Mouse (Mus musculus) forebrain, embryonic 11.5 days (tissue): ENCODE measurements around the gene Setd3. TPM values are rescaled to one million over a fixed set of nuclear protein-coding genes. Genes with fewer than 3 reads are reported as not detected.

Source experiments
- ATAC-seq: fragments of 200-750 bp; cut with Nextera tagmentation; replicated peaks from 2 replicates; pipeline ENCODE4 v1.8.0; 2017; ENCODE audit warnings: moderate TSS enrichment; ENCODE audit not compliant: low FRiP score
- DNase-seq: peaks from one replicate; pipeline ENCODE4 v3.0.0-alpha.2; 2017; ENCODE audit warnings: low spot score
- H3K27ac ChIP-seq: fragments of 300-500 bp; sonication (generic); 2 replicates; pipeline ENCODE4 v1.5.1; 2014; ENCODE audit warnings: low read depth, low read length
- H3K27me3 ChIP-seq: fragments of 300-500 bp; sonication (generic); 2 replicates; pipeline ENCODE4 v1.6.1; 2014; ENCODE audit warnings: mild to moderate bottlenecking, low read length, mixed read lengths; ENCODE audit not compliant: control insufficient read depth, insufficient read depth
- H3K36me3 ChIP-seq: fragments of 300-500 bp; sonication (generic); 2 replicates; pipeline ENCODE4 v1.6.1; 2014; ENCODE audit warnings: mild to moderate bottlenecking, low read length, moderate library complexity, mixed read lengths; ENCODE audit not compliant: control insufficient read depth, insufficient read depth
- H3K4me1 ChIP-seq: fragments of 300-500 bp; sonication (generic); replicated peaks from 2 replicates; pipeline ENCODE4 v1.6.1; 2014; ENCODE audit warnings: low read length, mixed read lengths; ENCODE audit not compliant: control insufficient read depth, insufficient read depth
- H3K4me2 ChIP-seq: fragments of 300-500 bp; sonication (generic); 2 replicates; pipeline ENCODE4 v1.6.1; 2014; ENCODE audit warnings: low read depth, mild to moderate bottlenecking, low read length, moderate library complexity, mixed read lengths; ENCODE audit not compliant: severe bottlenecking
- H3K4me3 ChIP-seq: fragments of 300-500 bp; sonication (generic); 2 replicates; pipeline ENCODE4 v1.5.1; 2014; ENCODE audit warnings: low read depth, low read length
- H3K9ac ChIP-seq: fragments of 300-500 bp; sonication (generic); 2 replicates; pipeline ENCODE4 v1.6.1; 2014; ENCODE audit warnings: low read length
- H3K9me3 ChIP-seq: fragments of 300-500 bp; sonication (generic); 2 replicates; pipeline ENCODE4 v1.6.1; 2016; ENCODE audit warnings: low read length, mixed read lengths; ENCODE audit not compliant: control insufficient read depth
- WGBS: fragments of 180-500 bp; shearing (Covaris S2); extraction: QIAGEN DNeasy Blood & Tissue Kit; methylation state at CpG from one replicate; pipeline ENCODE4 v1.1.7; 2014; 5-methylcytosine and 5-hydroxymethylcytosine counted together
- polyA plus RNA-seq: library from polyadenylated mRNA; unstranded; fragments of >200 nt; fragmentation: Nextera tagmentation; extraction: Ambion mirVana; gene quantifications from 2 replicates; pipeline ENCODE4 v1.2.1, GENCODE M21; 2014

Setd3 gene
- polyA plus RNA-seq, 1 experiment from 2014 or later, result 85.9 TPM

GRCm38 (mm10) chr12:108067811-108068375, 111.2 kb downstream of the Setd3 start:
- no peak for DNase-seq

GRCm38 (mm10) chr12:108067231-108067630, 111.9 kb downstream of the Setd3 start:
- Histone ChIP-seq H3K36me3 (no peaks in the 10 kb centered on the region), H3K4me2 (no peak overlapping the region), H3K4me3 (no peak overlapping the region), H3K4me1 (0 out of 2 replicates have a peak, but pooled peaks cover 1% of the 10 kb centered on the region), H3K27ac (no peak overlapping the region), H3K9ac (no peak overlapping the region), H3K9me3 (no peaks in the 10 kb centered on the region), H3K27me3 (no peaks in the 10 kb centered on the region)
- no peak for DNase-seq
- WGBS, result 88% methylated on average over 3 of the region's 3 CpGs
- ATAC-seq, result no peak

More at GRCm38 (mm10) chr12:108067811-108068375, 111.2 kb downstream of the Setd3 start:
- H3K36me3 ChIP-seq, result no peaks in the 10 kb centered on the region
- H3K4me2 ChIP-seq, result no peak overlapping the region
- H3K9ac ChIP-seq, result no peak overlapping the region
- ATAC-seq, result no peak
- H3K27ac ChIP-seq, result no peak overlapping the region
- no peak overlapping the region for H3K4me3 ChIP-seq
- 82% methylated on average over 13 of the region's 13 CpGs for WGBS
- 0 out of 2 replicates have a peak, but pooled peaks cover 1% of the 10 kb centered on the region for H3K4me1 ChIP-seq
- no peaks in the 10 kb centered on the region for H3K9me3 ChIP-seq
- H3K27me3 ChIP-seq, result no peaks in the 10 kb centered on the region

- Histone ChIP-seq H3K36me3 (no peaks in the 10 kb centered on the region), H3K9me3 (no peaks in the 10 kb centered on the region), H3K27me3 (no peaks in the 10 kb centered on the region), H3K4me1 (no peaks in the 10 kb centered on the region), H3K9ac (no peak overlapping the region), H3K4me3 (no peak overlapping the region), H3K27ac (no peak overlapping the region), H3K4me2 (no peak overlapping the region)
- no peak for ATAC-seq
- no peak for DNase-seq
- WGBS, result 59% methylated on average over 9 of the region's 9 CpGs
Observed at GRCm38 (mm10) chr12:108064396-108064998, 114.6 kb downstream of the Setd3 start.

GRCm38 (mm10) chr12:108063986-108064385, 115.1 kb downstream of the Setd3 start:
- Histone ChIP-seq H3K36me3 (no peaks in the 10 kb centered on the region), H3K9me3 (no peaks in the 10 kb centered on the region), H3K9ac (no peak overlapping the region), H3K27me3 (no peaks in the 10 kb centered on the region), H3K4me1 (no peaks in the 10 kb centered on the region), H3K4me2 (no peak overlapping the region), H3K4me3 (no peak overlapping the region), H3K27ac (no peak overlapping the region)
- 17% methylated on average over 6 of the region's 6 CpGs for WGBS
- no peak for DNase-seq
- no peak for ATAC-seq

- no peaks in the 10 kb centered on the region for H3K4me1 ChIP-seq
- H3K9me3 ChIP-seq, result no peaks in the 10 kb centered on the region
- H3K4me3 ChIP-seq, result no peak overlapping the region
- DNase-seq (no peak), ATAC-seq (no peak)
- H3K36me3 ChIP-seq, result no peaks in the 10 kb centered on the region
- 75% methylated on average over 5 of the region's 5 CpGs for WGBS
- no peak overlapping the region for H3K4me2 ChIP-seq
- no peak overlapping the region for H3K9ac ChIP-seq
- H3K27ac ChIP-seq, result no peak overlapping the region
- no peaks in the 10 kb centered on the region for H3K27me3 ChIP-seq
Observed at GRCm38 (mm10) chr12:108062137-108062536, 117.0 kb downstream of the Setd3 start.

- no peak overlapping the region for H3K27ac ChIP-seq
- DNase-seq, result no peak
- ATAC-seq, result no peak
Observed at GRCm38 (mm10) chr12:108061661-108062060, 117.5 kb downstream of the Setd3 start.

More at GRCm38 (mm10) chr12:108061661-108062060, 117.5 kb downstream of the Setd3 start:
- Histone ChIP-seq H3K36me3 (no peaks in the 10 kb centered on the region), H3K4me2 (no peak overlapping the region), H3K9ac (no peak overlapping the region), H3K4me3 (no peak overlapping the region), H3K27me3 (no peaks in the 10 kb centered on the region), H3K4me1 (no peaks in the 10 kb centered on the region), H3K9me3 (no peaks in the 10 kb centered on the region)
- 86% methylated on average over 7 of the region's 7 CpGs for WGBS

Other genes with a start within 250 kb of the Setd3 start
- 19.4 and 24.2 TPM in 2 replicates for gene Bcl11b, start 175.7 kb downstream of the Setd3 start, polyA plus RNA-seq
- 5.0 and 6.2 TPM in 2 replicates for gene Ccnk, start 265 bp upstream of the Setd3 start, polyA plus RNA-seq
- gene Ccdc85c, start 96.1 kb upstream of the Setd3 start, polyA plus RNA-seq, result 18.0 and 18.8 TPM in 2 replicates
- 2.5 and 3.0 TPM in 2 replicates for gene Hhipl1, start 127.0 kb upstream of the Setd3 start, polyA plus RNA-seq
- gene Cyp46a1, start 155.1 kb upstream of the Setd3 start, polyA plus RNA-seq, result 16.3 and 18.4 TPM in 2 replicates
- gene Eml1, start 191.6 kb upstream of the Setd3 start, polyA plus RNA-seq, result 90.3 and 92.5 TPM in 2 replicates